Mouse (Mus musculus): ENCODE results near the gene Cox6b2. TPM values are rescaled to one million over a fixed set of nuclear protein-coding genes. Genes with fewer than 3 reads are reported as not detected.

Gene Cox6b2
- polyA plus RNA-seq, 1 experiment, result 87.5 TPM

- TF ChIP-seq CTCF (IDR thresholded peaks at IDR 0.05; ENCODE audit: insufficient read depth, low read length), result no peak
- TF ChIP-seq POLR2A (IDR thresholded peaks at IDR 0.05; ENCODE audit: borderline replicate concordance, extremely low read depth, low read depth, low read length), result no peak
- Histone ChIP-seq H3K4me1 (ENCODE audit: control insufficient read depth, insufficient read depth, low read length) (no peaks in the 10 kb centered on the region), H3K4me3 (replicated peaks; ENCODE audit: extremely low read depth, low read depth, low read length) (no peak overlapping the region)
- WGBS, result 77% methylated on average over 5 of the region's 5 CpGs
- no peak for DNase-seq
Observed at GRCm38 (mm10) chr7:4731090-4731489, 21.8 kb downstream of the Cox6b2 start.

DNA sequence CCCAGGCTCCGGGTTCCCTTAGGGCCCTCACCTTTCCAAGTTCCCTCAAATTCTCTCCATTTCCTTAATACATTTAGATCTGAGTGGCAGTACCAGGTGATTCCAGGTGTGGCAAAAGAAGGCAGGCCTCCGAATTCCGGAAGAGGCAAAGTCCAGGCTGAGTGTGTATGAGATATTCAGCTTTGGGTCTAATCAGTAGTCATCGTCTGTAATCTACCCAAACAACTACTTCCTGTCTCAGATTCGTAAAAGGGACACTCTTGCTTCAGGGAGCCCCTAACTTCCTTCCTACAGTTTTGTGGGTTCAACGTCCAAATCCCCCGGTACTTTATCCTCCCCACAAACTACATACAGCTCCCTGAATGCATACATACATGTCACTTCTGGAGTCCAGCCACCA, 27.7 kb downstream of the Cox6b2 start, which contains the start of gene Tmem150b:
Gene Tmem150b, minus strand, starts transcription at position 81 of the 400 bp plus-strand sequence.
- no peak for DNase-seq
- H3K4me3 ChIP-seq (replicated peaks; ENCODE audit: extremely low read depth, low read depth, low read length), result no peak within 1 kb of the TSS
- 42% methylated on average over 7 of the region's 7 CpGs for WGBS

GRCm38 (mm10) chr7:4724359-4724758, 28.5 kb downstream of the Cox6b2 start:
- WGBS, result 9% methylated on average over 3 of the region's 3 CpGs
- no peak for DNase-seq
- no peaks in the 10 kb centered on the region for H3K4me1 ChIP-seq (ENCODE audit: control insufficient read depth, insufficient read depth, low read length)
- no peak overlapping the region for H3K4me3 ChIP-seq (replicated peaks; ENCODE audit: extremely low read depth, low read depth, low read length)
- no peak for TF ChIP-seq POLR2A (IDR thresholded peaks at IDR 0.05; ENCODE audit: borderline replicate concordance, extremely low read depth, low read depth, low read length)
- no peak for TF ChIP-seq CTCF (IDR thresholded peaks at IDR 0.05; ENCODE audit: insufficient read depth, low read length)

More for the DNA sequence above, 27.7 kb downstream of the Cox6b2 start, which contains the start of gene Tmem150b:
- TF ChIP-seq POLR2A (IDR thresholded peaks at IDR 0.05; ENCODE audit: borderline replicate concordance, extremely low read depth, low read depth, low read length) (no peak), CTCF (IDR thresholded peaks at IDR 0.05; ENCODE audit: insufficient read depth, low read length) (no peak)
- H3K4me1 ChIP-seq (ENCODE audit: control insufficient read depth, insufficient read depth, low read length), result no peaks in the 10 kb centered on the region

GRCm38 (mm10) chr7:4723508-4723907, 29.4 kb downstream of the Cox6b2 start:
- no peaks in the 10 kb centered on the region for H3K4me1 ChIP-seq (ENCODE audit: control insufficient read depth, insufficient read depth, low read length)
- TF ChIP-seq CTCF (IDR thresholded peaks at IDR 0.05; ENCODE audit: insufficient read depth, low read length) (no peak), POLR2A (IDR thresholded peaks at IDR 0.05; ENCODE audit: borderline replicate concordance, extremely low read depth, low read depth, low read length) (no peak)
- peak; percentile 34 for DNase-seq
- H3K4me3 ChIP-seq (replicated peaks; ENCODE audit: extremely low read depth, low read depth, low read length), result peak overlapping the region; percentile 60
- 33% methylated on average over 12 of the region's 12 CpGs for WGBS

DNA sequence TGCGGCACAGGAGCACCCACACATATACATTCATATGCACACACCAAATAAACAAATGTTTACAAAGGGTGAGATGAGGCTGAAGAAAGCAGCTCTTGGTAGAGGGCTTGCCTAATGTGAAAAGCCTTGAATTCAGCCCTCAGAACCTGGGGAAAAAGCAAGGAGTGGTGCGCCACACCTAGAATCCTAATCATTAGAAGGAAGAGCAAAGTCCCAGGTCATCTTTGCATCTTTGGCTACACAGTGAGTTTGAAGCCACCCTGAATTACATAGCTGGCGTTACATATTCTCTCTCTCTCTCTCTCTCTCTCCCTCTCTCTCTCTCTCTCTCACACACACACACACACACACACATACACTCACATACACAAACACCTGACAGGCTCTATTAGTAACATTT, 33.6 kb downstream of the Cox6b2 start:
- WGBS, result 77% methylated on average over 3 of the region's 3 CpGs
- TF ChIP-seq CTCF (IDR thresholded peaks at IDR 0.05; ENCODE audit: insufficient read depth, low read length) (no peak), POLR2A (IDR thresholded peaks at IDR 0.05; ENCODE audit: borderline replicate concordance, extremely low read depth, low read depth, low read length) (no peak)
- Histone ChIP-seq H3K4me3 (replicated peaks; ENCODE audit: extremely low read depth, low read depth, low read length) (no peak overlapping the region), H3K4me1 (ENCODE audit: control insufficient read depth, insufficient read depth, low read length) (no peaks in the 10 kb centered on the region)
- DNase-seq, result no peak

GRCm38 (mm10) chr7:4716955-4717354, 35.9 kb downstream of the Cox6b2 start:
- no peak for DNase-seq
- WGBS, result 62% methylated on average over 6 of the region's 6 CpGs
- H3K4me3 ChIP-seq (replicated peaks; ENCODE audit: extremely low read depth, low read depth, low read length), result no peak overlapping the region
- no peaks in the 10 kb centered on the region for H3K4me1 ChIP-seq (ENCODE audit: control insufficient read depth, insufficient read depth, low read length)
- TF ChIP-seq POLR2A (IDR thresholded peaks at IDR 0.05; ENCODE audit: borderline replicate concordance, extremely low read depth, low read depth, low read length) (no peak), CTCF (IDR thresholded peaks at IDR 0.05; ENCODE audit: insufficient read depth, low read length) (no peak)

- Histone ChIP-seq H3K4me1 (ENCODE audit: control insufficient read depth, insufficient read depth, low read length) (no peaks in the 10 kb centered on the region), H3K4me3 (replicated peaks; ENCODE audit: extremely low read depth, low read depth, low read length) (no peak overlapping the region)
- TF ChIP-seq CTCF (IDR thresholded peaks at IDR 0.05; ENCODE audit: insufficient read depth, low read length), result no peak
- TF ChIP-seq POLR2A (IDR thresholded peaks at IDR 0.05; ENCODE audit: borderline replicate concordance, extremely low read depth, low read depth, low read length), result no peak
- 61% methylated on average over 3 of the region's 3 CpGs for WGBS
- no peak for DNase-seq
Observed at GRCm38 (mm10) chr7:4712594-4712993, 40.3 kb downstream of the Cox6b2 start.

GRCm38 (mm10) chr7:4705098-4705497, 47.8 kb downstream of the Cox6b2 start:
- 50% methylated on average over 18 of the region's 18 CpGs for WGBS
- peak; percentile 41 for DNase-seq
- Histone ChIP-seq H3K4me1 (ENCODE audit: control insufficient read depth, insufficient read depth, low read length) (no peaks in the 10 kb centered on the region), H3K4me3 (replicated peaks; ENCODE audit: extremely low read depth, low read depth, low read length) (no peak overlapping the region)
- no peak for TF ChIP-seq POLR2A (IDR thresholded peaks at IDR 0.05; ENCODE audit: borderline replicate concordance, extremely low read depth, low read depth, low read length)
- TF ChIP-seq CTCF (IDR thresholded peaks at IDR 0.05; ENCODE audit: insufficient read depth, low read length), result 0 out of 2 replicates have a peak, but pooled peaks have one; percentile 16

- TF ChIP-seq POLR2A (IDR thresholded peaks at IDR 0.05; ENCODE audit: borderline replicate concordance, extremely low read depth, low read depth, low read length) (no peak), CTCF (IDR thresholded peaks at IDR 0.05; ENCODE audit: insufficient read depth, low read length) (no peak)
- no peak for DNase-seq
- WGBS, result 91% methylated on average over 7 of the region's 7 CpGs
- no peak overlapping the region for H3K4me3 ChIP-seq (replicated peaks; ENCODE audit: extremely low read depth, low read depth, low read length)
- no peaks in the 10 kb centered on the region for H3K4me1 ChIP-seq (ENCODE audit: control insufficient read depth, insufficient read depth, low read length)
Observed at GRCm38 (mm10) chr7:4703195-4703594, 49.7 kb downstream of the Cox6b2 start.

- TF ChIP-seq CTCF (IDR thresholded peaks at IDR 0.05; ENCODE audit: insufficient read depth, low read length), result no peak
- TF ChIP-seq POLR2A (IDR thresholded peaks at IDR 0.05; ENCODE audit: borderline replicate concordance, extremely low read depth, low read depth, low read length), result no peak
- 42% methylated on average over 8 of the region's 8 CpGs for WGBS
- Histone ChIP-seq H3K4me3 (replicated peaks; ENCODE audit: extremely low read depth, low read depth, low read length) (no peak overlapping the region), H3K4me1 (ENCODE audit: control insufficient read depth, insufficient read depth, low read length) (no peaks in the 10 kb centered on the region)
- no peak for DNase-seq
Observed at GRCm38 (mm10) chr7:4702334-4702733, 50.6 kb downstream of the Cox6b2 start.

Other genes starting within 250 kb of the Cox6b2 start
- 0.81 and 0.89 TPM in 2 replicates for gene Tnnt1, start 236.7 kb downstream of the Cox6b2 start, polyA plus RNA-seq (2012; rRNA removed)
- gene Tnni3, start 228.9 kb downstream of the Cox6b2 start, polyA plus RNA-seq (2012; rRNA removed), result 428 and 438 TPM in 2 replicates
- gene Dnaaf3, start 220.6 kb downstream of the Cox6b2 start, polyA plus RNA-seq (2012; rRNA removed), result 16.1 and 17.8 TPM in 2 replicates
- 12.6 and 13.8 TPM in 2 replicates for gene Syt5, start 205.6 kb downstream of the Cox6b2 start, polyA plus RNA-seq (2012; rRNA removed)
- gene Ptprh, start 149.1 kb downstream of the Cox6b2 start, polyA plus RNA-seq (2012; rRNA removed), result 0.08 and 0.14 TPM in 2 replicates
- gene Tmem86b, start 121.7 kb downstream of the Cox6b2 start, polyA plus RNA-seq (2012; rRNA removed), result 10.1 and 14.6 TPM in 2 replicates
- 99.0 and 112 TPM in 2 replicates for gene Ppp6r1, start 94.1 kb downstream of the Cox6b2 start, polyA plus RNA-seq (2012; rRNA removed)
- gene Hspbp1, start 68.0 kb downstream of the Cox6b2 start, polyA plus RNA-seq (2012; rRNA removed), result 38.8 and 39.6 TPM in 2 replicates
- gene Brsk1, start 62.5 kb downstream of the Cox6b2 start, polyA plus RNA-seq (2012; rRNA removed), result 4.1 and 4.9 TPM in 2 replicates
- gene Tmem150b, start 27.8 kb downstream of the Cox6b2 start, polyA plus RNA-seq (2012; rRNA removed), result 3.2 and 3.8 TPM in 2 replicates
- 92.5 and 104 TPM in 2 replicates for gene Kmt5c, start 13.0 kb downstream of the Cox6b2 start, polyA plus RNA-seq (2012; rRNA removed)
- not detected in 2 replicates for gene Fam71e2, start 18.2 kb upstream of the Cox6b2 start, polyA plus RNA-seq (2012; rRNA removed)
- gene Il11, start 29.8 kb upstream of the Cox6b2 start, polyA plus RNA-seq (2012; rRNA removed), result 0.65 and 0.68 TPM in 2 replicates
- not detected in 2 replicates for gene Tmem190, start 29.8 kb upstream of the Cox6b2 start, polyA plus RNA-seq (2012; rRNA removed)
- gene Tmem238, start 36.6 kb upstream of the Cox6b2 start, polyA plus RNA-seq (2012; rRNA removed), result 59.4 and 97.7 TPM in 2 replicates
- gene Rpl28, start 39.8 kb upstream of the Cox6b2 start, polyA plus RNA-seq (2012; rRNA removed), result 171 and 204 TPM in 2 replicates
- gene Ube2s, start 59.5 kb upstream of the Cox6b2 start, polyA plus RNA-seq (2012; rRNA removed), result 135 and 210 TPM in 2 replicates
- 2.5 and 3.4 TPM in 2 replicates for gene Shisa7, start 91.6 kb upstream of the Cox6b2 start, polyA plus RNA-seq (2012; rRNA removed)
- gene Isoc2b, start 117.2 kb upstream of the Cox6b2 start, polyA plus RNA-seq (2012; rRNA removed), result 14.1 and 22.3 TPM in 2 replicates
- gene Isoc2a, start 124.1 kb upstream of the Cox6b2 start, polyA plus RNA-seq (2012; rRNA removed), result 13.4 and 15.0 TPM in 2 replicates
- 0.15 and 0.20 TPM in 2 replicates for gene Gm36210, start 153.4 kb upstream of the Cox6b2 start, polyA plus RNA-seq (2012; rRNA removed)
- gene Zfp628, start 162.1 kb upstream of the Cox6b2 start, polyA plus RNA-seq (2012; rRNA removed), result 20.6 and 24.7 TPM in 2 replicates
- 7.1 and 7.6 TPM in 2 replicates for gene Nat14, start 168.9 kb upstream of the Cox6b2 start, polyA plus RNA-seq (2012; rRNA removed)
- 7.5 and 8.0 TPM in 2 replicates for gene Ssc5d, start 172.7 kb upstream of the Cox6b2 start, polyA plus RNA-seq (2012; rRNA removed)
- 5.6 and 24.2 TPM in 2 replicates for gene Sbk2, start 211.3 kb upstream of the Cox6b2 start, polyA plus RNA-seq (2012; rRNA removed)
- 6.5 and 9.0 TPM in 2 replicates for gene Sbk3, start 218.1 kb upstream of the Cox6b2 start, polyA plus RNA-seq (2012; rRNA removed)
- gene Zfp579, start 243.1 kb upstream of the Cox6b2 start, polyA plus RNA-seq (2012; rRNA removed), result 84.1 and 90.7 TPM in 2 replicates

All from lung, adult 2 months (tissue).